Mouse (Mus musculus): ENCODE results near the gene Galnt13. TPM values are rescaled to one million over a fixed set of nuclear protein-coding genes. Genes with fewer than 3 reads are reported as not detected.

Galnt13 gene
- total and polyA plus RNA-seq, 3 experiments = not detected

DNA sequence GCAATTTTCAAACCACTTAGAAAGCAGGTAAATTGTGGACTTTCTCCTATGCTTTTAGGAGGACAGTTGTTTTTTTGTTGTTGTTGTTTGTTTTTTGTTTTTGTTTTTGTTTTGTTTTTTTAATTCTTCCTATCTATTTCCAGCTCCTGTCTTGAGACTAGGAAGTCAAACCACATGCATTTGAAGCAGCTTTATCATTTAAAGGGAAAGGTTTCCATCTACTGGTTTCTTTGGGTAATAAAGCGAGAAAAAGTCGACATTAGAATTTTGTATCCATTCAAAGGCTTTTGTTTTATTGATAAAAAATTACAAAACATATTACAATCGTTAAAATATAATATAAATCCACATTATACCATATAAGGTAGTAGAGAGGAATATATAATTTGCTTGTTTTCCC, 598.5 kb downstream of the Galnt13 start:
- Histone ChIP-seq H3K4me1 (ENCODE audit: control insufficient read depth in 1 of 2, insufficient read depth in 2 of 2) (no peaks in the 10 kb centered on the region), H3K36me3 (replicated peaks in 1 of 2; ENCODE audit: control insufficient read depth in 1 of 2, insufficient read depth in 1 of 2, low read length in 1 of 2) (no peaks in the 10 kb centered on the region), H3K27ac (ENCODE audit: insufficient read depth, low read depth) (no peak overlapping the region), H3K4me2 (ENCODE audit: insufficient read depth, low read depth, poor library complexity, severe bottlenecking) (no peak overlapping the region), H3K79me2 (replicated peaks; ENCODE audit: control insufficient read depth, extremely low read depth, insufficient read depth, poor library complexity, severe bottlenecking) (no peaks in the 10 kb centered on the region), H3K9ac (ENCODE audit: insufficient read depth, low read depth) (no peak overlapping the region), H3K27me3 (replicated peaks) (no peaks in the 10 kb centered on the region), H3K9me3 (replicated peaks; ENCODE audit: low read length) (peaks cover 5% of the 10 kb centered on the region), H3K4me3 (replicated peaks in 1 of 3; ENCODE audit: low read depth in 2 of 3, low read length in 2 of 3, poor library complexity in 1 of 3) (no peak overlapping the region)
- TF ChIP-seq TBP (conservative IDR thresholded peaks at IDR 0.05; ENCODE audit: low read depth, low read length) (no peak), EP300 (IDR thresholded peaks at IDR 0.05; ENCODE audit: low read length) (no peak), ZNF384 (IDR thresholded peaks at IDR 0.05; ENCODE audit: low read depth, low read length) (no peak), E2F4 (IDR thresholded peaks at IDR 0.05; ENCODE audit: insufficient replicate concordance, low read depth, low read length) (no peak), ELF1 (IDR thresholded peaks at IDR 0.05; ENCODE audit: low read depth, low read length) (no peak), MYC (IDR thresholded peaks at IDR 0.05; ENCODE audit: low read depth, low read length) (no peak), ZKSCAN1 (IDR thresholded peaks at IDR 0.05; ENCODE audit: borderline replicate concordance, low read depth, low read length) (no peak), JUND (conservative IDR thresholded peaks at IDR 0.05; ENCODE audit: low read depth, low read length) (no peak), MAX (IDR thresholded peaks at IDR 0.05; ENCODE audit: low read length) (no peak), MAZ (IDR thresholded peaks at IDR 0.05; ENCODE audit: low read depth, low read length) (no peak), IRF4 (IDR thresholded peaks at IDR 0.05; ENCODE audit: low read depth, low read length) (no peak), ETS1 (conservative IDR thresholded peaks at IDR 0.05; ENCODE audit: low read depth, low read length) (no peak), CHD2 (IDR thresholded peaks at IDR 0.05; ENCODE audit: low read length) (no peak), POLR2AphosphoS2 (IDR thresholded peaks at IDR 0.05; ENCODE audit: low read depth, low read length) (no peak), ZMIZ1 (IDR thresholded peaks at IDR 0.05; ENCODE audit: low read depth, low read length) (no peak), ZC3H11A (IDR thresholded peaks at IDR 0.05; ENCODE audit: low read depth, low read length) (no peak), MXI1 (IDR thresholded peaks at IDR 0.05; ENCODE audit: low read depth, low read length) (no peak), HCFC1 (IDR thresholded peaks at IDR 0.05; ENCODE audit: low read depth, low read length) (no peak), TCF12 (IDR thresholded peaks at IDR 0.05; ENCODE audit: low read depth, low read length) (no peak), KAT2A (IDR thresholded peaks at IDR 0.05; ENCODE audit: insufficient replicate concordance, low read length) (no peak)
- dilution Hi-C loops (cut with MboI; ENCODE audit: extremely low pct_ligation_motif_present, extremely low pct_unique_long_range_greater_than_20kb, low sequenced_read_pairs) = no loop called here
- no peak for DNase-seq (ENCODE audit: extremely low read depth)
- in situ Hi-C loops (cut with MboI; ENCODE audit: low pct_ligation_motif_present, low pct_unique_long_range_greater_than_20kb, low sequenced_read_pairs) = no loop called here

- dilution Hi-C loops (cut with MboI; ENCODE audit: extremely low pct_ligation_motif_present, extremely low pct_unique_long_range_greater_than_20kb, low sequenced_read_pairs) = no loop called here
- Histone ChIP-seq H3K4me3 (replicated peaks in 1 of 3; ENCODE audit: low read depth in 2 of 3, low read length in 2 of 3, poor library complexity in 1 of 3) (no peak overlapping the region), H3K9me3 (replicated peaks; ENCODE audit: low read length) (peaks cover 8% of the 10 kb centered on the region), H3K36me3 (replicated peaks in 1 of 2; ENCODE audit: control insufficient read depth in 1 of 2, insufficient read depth in 1 of 2, low read length in 1 of 2) (no peaks in the 10 kb centered on the region), H3K27me3 (replicated peaks) (no peaks in the 10 kb centered on the region), H3K79me2 (replicated peaks; ENCODE audit: control insufficient read depth, extremely low read depth, insufficient read depth, poor library complexity, severe bottlenecking) (no peaks in the 10 kb centered on the region), H3K9ac (ENCODE audit: insufficient read depth, low read depth) (no peak overlapping the region), H3K4me2 (ENCODE audit: insufficient read depth, low read depth, poor library complexity, severe bottlenecking) (no peak overlapping the region), H3K27ac (ENCODE audit: insufficient read depth, low read depth) (no peak overlapping the region), H3K4me1 (ENCODE audit: control insufficient read depth in 1 of 2, insufficient read depth in 2 of 2) (no peaks in the 10 kb centered on the region)
- TF ChIP-seq RCOR1 (conservative IDR thresholded peaks at IDR 0.05; ENCODE audit: low read depth, low read length) (no peak), HCFC1 (IDR thresholded peaks at IDR 0.05; ENCODE audit: low read depth, low read length) (no peak), MAFK (IDR thresholded peaks at IDR 0.05; ENCODE audit: insufficient replicate concordance, low read length) (no peak), ZMIZ1 (IDR thresholded peaks at IDR 0.05; ENCODE audit: low read depth, low read length) (no peak), CHD2 (IDR thresholded peaks at IDR 0.05; ENCODE audit: low read length) (no peak), NRF1 (IDR thresholded peaks at IDR 0.05; ENCODE audit: low read depth, low read length) (no peak), GABPA (IDR thresholded peaks at IDR 0.05; ENCODE audit: insufficient replicate concordance, low read depth, low read length) (no peak), TBP (conservative IDR thresholded peaks at IDR 0.05; ENCODE audit: low read depth, low read length) (no peak), ETS1 (conservative IDR thresholded peaks at IDR 0.05; ENCODE audit: low read depth, low read length) (no peak), ZKSCAN1 (IDR thresholded peaks at IDR 0.05; ENCODE audit: borderline replicate concordance, low read depth, low read length) (no peak), MAX (IDR thresholded peaks at IDR 0.05; ENCODE audit: low read length) (no peak), USF1 (IDR thresholded peaks at IDR 0.05; ENCODE audit: low read depth, low read length) (no peak)
- in situ Hi-C loops (cut with MboI; ENCODE audit: low pct_ligation_motif_present, low pct_unique_long_range_greater_than_20kb, low sequenced_read_pairs) = no loop called here
- DNase-seq (ENCODE audit: extremely low read depth) = no peak
Measured at GRCm38 (mm10) chr2:55065469-55066315, 629.6 kb downstream of the Galnt13 start.

Data from CH12.LX (cell line).